Comparison of ENCODE assay signal across 8 mouse cellular contexts in the genomic region with DNA sequence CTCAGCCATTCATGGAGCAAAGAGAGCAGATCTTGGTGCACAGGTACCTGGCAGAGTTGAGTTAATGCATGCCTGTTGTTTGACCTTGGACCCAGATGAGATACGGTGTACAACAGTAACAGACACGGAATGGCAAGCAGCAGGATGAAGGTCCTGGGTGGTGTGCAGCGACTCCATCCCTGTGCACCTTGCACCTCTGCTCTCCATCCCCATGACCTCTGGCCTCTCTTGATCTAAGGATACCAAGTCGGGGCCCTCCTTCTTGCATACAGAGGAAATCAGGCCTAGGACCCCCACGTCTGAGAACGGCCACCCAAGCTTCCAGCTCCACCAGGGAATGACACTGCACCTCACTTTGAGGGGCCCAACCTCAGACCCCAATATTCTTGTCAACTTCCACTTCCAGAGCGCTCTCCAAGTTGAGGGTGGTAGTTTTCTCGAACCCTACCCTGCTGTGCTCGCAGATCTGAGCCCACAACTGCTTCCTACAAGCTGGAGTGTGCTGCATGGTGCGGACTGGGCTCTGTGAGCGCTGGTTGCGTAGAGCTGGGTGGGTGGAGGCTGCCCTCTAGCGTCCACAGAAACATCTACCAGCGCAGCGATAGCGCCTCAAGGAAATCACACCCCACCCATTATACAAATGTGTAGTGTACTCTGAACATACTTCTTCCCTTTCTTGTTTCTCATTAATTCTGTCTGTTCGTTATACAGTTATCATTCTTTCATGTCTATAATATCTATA. TPM values are rescaled to one million over a fixed set of nuclear protein-coding genes. Genes with fewer than 3 reads are reported as not detected.
DNase-seq lines count a peak whose midpoint lies in the region; ATAC-seq lines count a peak whose summit lies in the region.

No protein-coding gene starts in this region.

- peaks cover 30% of the 10 kb centered on the region for H3K36me3 ChIP-seq in hindbrain, embryonic 14.5 days (replicated peaks; ENCODE audit: control insufficient read depth, insufficient read depth)
- peaks cover 14% of the 10 kb centered on the region for H3K36me3 ChIP-seq in megakaryocyte, embryonic 14.5 days (replicated peaks; ENCODE audit: low read length)

- DNase-seq in T-cell, adult 2 months (ENCODE audit: low spot score): peak; percentile 81
- peak; percentile 74 to 83 for DNase-seq in cerebellum, postnatal 25 days
- peak; percentile 49 to 61 for DNase-seq in frontal cortex, postnatal 36 days (ENCODE audit: low spot score in 2 of 2)
- DNase-seq in hindbrain, embryonic 14.5 days (ENCODE audit: low spot score): peak; percentile 77
- DNase-seq in left cerebral cortex, adult 18-20 months (ENCODE audit: low spot score in 2 of 2): peak; percentile 70 to 71
- peak; percentile 65 for DNase-seq in right cerebral cortex, postnatal 25 days
- peak; percentile 68 for DNase-seq in yolk sac, embryonic 10.5 days (ENCODE audit: low spot score)

- peaks cover 5% of the 10 kb centered on the region; the same call in 1 of the 2 replicates for H3K4me1 ChIP-seq in hindbrain, embryonic 14.5 days (replicated peaks; ENCODE audit: control insufficient read depth, insufficient read depth, low read length)
- peaks cover 26% of the 10 kb centered on the region for H3K4me1 ChIP-seq in megakaryocyte, embryonic 14.5 days

- no peaks in the 10 kb centered on the region for H3K9me3 ChIP-seq in hindbrain, embryonic 14.5 days (ENCODE audit: control insufficient read depth, low read length)
- H3K9me3 ChIP-seq in megakaryocyte, embryonic 14.5 days: peaks cover 11% of the 10 kb centered on the region

- no peak overlapping the region for H3K27ac ChIP-seq in hindbrain, embryonic 14.5 days

- ATAC-seq in hindbrain, embryonic 14.5 days (ENCODE audit: low FRiP score): peak; percentile 73; the same call in 1 of the 2 replicates

- H3K27me3 ChIP-seq in hindbrain, embryonic 14.5 days (ENCODE audit: control insufficient read depth, insufficient read depth, low read length): no peaks in the 10 kb centered on the region
- H3K27me3 ChIP-seq in megakaryocyte, embryonic 14.5 days (replicated peaks): peaks cover 3% of the 10 kb centered on the region

- H3K4me2 ChIP-seq in hindbrain, embryonic 14.5 days (replicated peaks): no peak overlapping the region

- 31% methylated on average over 17 of the region's 17 CpGs for WGBS in hindbrain, embryonic 14.5 days

- H3K4me3 ChIP-seq in hindbrain, embryonic 14.5 days (replicated peaks; ENCODE audit: low read length): no peak overlapping the region
- peak overlapping the region; percentile 77 for H3K4me3 ChIP-seq in megakaryocyte, embryonic 14.5 days (replicated peaks)

- H3K9ac ChIP-seq in hindbrain, embryonic 14.5 days: no peak overlapping the region; the same call in 1 of the 2 replicates

RNA-seq across cellular contexts. Expression of a gene that starts 13.0 kb away (rescaled TPM):
- 16.9 and 18.1 TPM in 2 replicates for polyA plus RNA-seq in hindbrain, embryonic 14.5 days (2014; fragmentation: Nextera tagmentation; extraction: Ambion mirVana)
- 10 to 100 TPM; 17.2 to 17.9 TPM for total RNA-seq in left cerebral cortex, adult 18-20 months (2021)
- 0.55 TPM in 1 of 2 replicates, not detected in the other for polyA plus RNA-seq in megakaryocyte, embryonic 14.5 days (2012; ENCODE audit: insufficient read depth, low replicate concordance)

RNA-seq across cellular contexts. Expression of a gene that starts 35.4 kb away (rescaled TPM):
- not detected in 2 replicates for polyA plus RNA-seq in hindbrain, embryonic 14.5 days (2014; fragmentation: Nextera tagmentation; extraction: Ambion mirVana)
- total RNA-seq in left cerebral cortex, adult 18-20 months (2021): not detected
- polyA plus RNA-seq in megakaryocyte, embryonic 14.5 days (2012; ENCODE audit: insufficient read depth, low replicate concordance): not detected in 2 replicates

Comparison
In these comparisons a context has a peak if more than half of its experiments do, and no peak if none do; other contexts are left out.
1. RNA of a gene that starts 13.0 kb away (polyA plus RNA-seq): 16.9 to 18.1 TPM in hindbrain, embryonic 14.5 days; 0.55 TPM in megakaryocyte, embryonic 14.5 days; every median in the first group is over 10 times any median in the second.
2. Peak in every context shown above with its lines, with median percentiles within 50 percentile points of each other: DNase-seq.